Comparison of ENCODE assay signal across 8 mouse cellular contexts in genomic region chr4:59549977-59550560, GRCm38 (mm10). TPM values are rescaled to one million over a fixed set of nuclear protein-coding genes. Genes with fewer than 3 reads are reported as not detected.
DNase-seq lines count a peak whose midpoint lies in the region; ATAC-seq and TF ChIP-seq lines count a peak whose summit lies in the region.

No protein-coding gene starts in this region.

- H3K9me3 ChIP-seq in kidney, embryonic 14.5 days (ENCODE audit: control insufficient read depth, low read length): no peaks in the 10 kb centered on the region

- TF ChIP-seq POLR2A in cortical plate, adult 2 months (IDR thresholded peaks at IDR 0.05; ENCODE audit: extremely low read depth, insufficient read depth, low read length): no peak

- peak overlapping the region; percentile 95; the same call in 1 of the 2 replicates for H3K27ac ChIP-seq in kidney, embryonic 14.5 days (ENCODE audit: low read depth, low read length)
- no peak overlapping the region for H3K27ac ChIP-seq in cortical plate, adult 2 months (ENCODE audit: insufficient read depth, low read length)

- peak overlapping the region; percentile 90 for H3K4me3 ChIP-seq in kidney, embryonic 14.5 days (ENCODE audit: low read length)
- H3K4me3 ChIP-seq in cortical plate, adult 2 months (ENCODE audit: insufficient read depth, low read length): peak overlapping the region; percentile 77; the same call in 1 of the 2 replicates

- DNase-seq in kidney, adult 9 months: no peak
- peak; percentile 43 for DNase-seq in induced T-regulatory cell, adult 2 months (ENCODE audit: low read depth)
- DNase-seq in neural tube, embryonic 10.5 days (ENCODE audit: extremely low spot score, low spot score): peak; percentile 22
- DNase-seq in adrenal gland, postnatal 25 days: no peak
- DNase-seq in retina, postnatal 1 day: no peak
- no peak for DNase-seq in adrenal gland, postnatal 10 days

- H3K4me1 ChIP-seq in kidney, embryonic 14.5 days (ENCODE audit: control insufficient read depth, insufficient read depth, low read length): peaks cover 13% of the 10 kb centered on the region
- H3K4me1 ChIP-seq in cortical plate, adult 2 months (ENCODE audit: control insufficient read depth, insufficient read depth, low read length): no peaks in the 10 kb centered on the region

- H3K36me3 ChIP-seq in kidney, embryonic 14.5 days (ENCODE audit: control insufficient read depth, insufficient read depth, low read length): no peaks in the 10 kb centered on the region

- H3K4me2 ChIP-seq in kidney, embryonic 14.5 days (replicated peaks; ENCODE audit: low read depth, low read length): peak overlapping the region; percentile 80

- TF ChIP-seq CTCF in cortical plate, adult 2 months (IDR thresholded peaks at IDR 0.05; ENCODE audit: extremely low read depth, insufficient read depth, low read length): no peak

- H3K27me3 ChIP-seq in kidney, embryonic 14.5 days (ENCODE audit: control insufficient read depth, insufficient read depth, low read length): no peaks in the 10 kb centered on the region

- peak overlapping the region; percentile 80 for H3K9ac ChIP-seq in kidney, embryonic 14.5 days (ENCODE audit: low read depth, low read length)

- WGBS in kidney, embryonic 14.5 days: 11% methylated on average over 11 of the region's 11 CpGs

- no peak for ATAC-seq in kidney, embryonic 14.5 days (ENCODE audit: low FRiP score, low TSS enrichment)

RNA-seq across cellular contexts. Expression of gene Ptbp3, which starts 0.9 kb away (rescaled TPM):
- 64.8 and 86.1 TPM in 2 replicates for polyA plus RNA-seq in kidney, embryonic 14.5 days (2014; fragmentation: Nextera tagmentation; extraction: Ambion mirVana)
- 9.4 and 9.5 TPM in 2 replicates for polyA plus RNA-seq in cortical plate, adult 2 months (2012; rRNA removed)
- total RNA-seq in adrenal gland, postnatal 25 days (2021): 119 and 128 TPM in 2 replicates
- total RNA-seq in adrenal gland, postnatal 10 days (2021): 100 to 1,000 TPM; 115 TPM

RNA-seq across cellular contexts. Expression of gene Hsdl2, which starts 31.3 kb away (rescaled TPM):
- 20.5 and 21.4 TPM in 2 replicates for polyA plus RNA-seq in kidney, embryonic 14.5 days (2014; fragmentation: Nextera tagmentation; extraction: Ambion mirVana)
- polyA plus RNA-seq in cortical plate, adult 2 months (2012; rRNA removed): 30.5 and 36.2 TPM in 2 replicates
- 65.0 and 77.2 TPM in 2 replicates for total RNA-seq in adrenal gland, postnatal 25 days (2021)
- 100 to 1,000 TPM; 145 to 155 TPM for total RNA-seq in adrenal gland, postnatal 10 days (2021)

Comparison
In these comparisons a context has a peak if more than half of its experiments do, and no peak if none do; other contexts are left out.
1. DNase-seq: peak in induced T-regulatory cell, adult 2 months (single experiment) and neural tube, embryonic 10.5 days (single experiment); none in kidney, adult 9 months (single experiment), adrenal gland, postnatal 25 days (single experiment), retina, postnatal 1 day (single experiment) and adrenal gland, postnatal 10 days (single experiment).